Mouse (Mus musculus) cortical plate, adult 2 months (tissue): ENCODE measurements around the gene Naa80. TPM values are rescaled to one million over a fixed set of nuclear protein-coding genes. Genes with fewer than 3 reads are reported as not detected.
A peak's percentile ranks its signal among the peaks of the same experiment; 100 is the strongest.

ENCODE experiments used
- H3K27ac ChIP-seq: fragments of 200-500 bp; 2 replicates; pipeline ENCODE4 v1.5.1; 2012; ENCODE audit warnings: low read length, control low read depth, inconsistent platforms; ENCODE audit not compliant: insufficient read depth
- H3K4me1 ChIP-seq: fragments of 200-500 bp; 2 replicates; pipeline ENCODE4 v1.6.1; 2011; ENCODE audit warnings: low read length; ENCODE audit not compliant: control insufficient read depth, insufficient read depth
- H3K4me3 ChIP-seq: fragments of 200-500 bp; 2 replicates; pipeline ENCODE4 v1.5.1; 2011; ENCODE audit warnings: mild to moderate bottlenecking, low read length, control low read depth; ENCODE audit not compliant: insufficient read depth
- CTCF ChIP-seq: fragments of 200-500 bp; IDR thresholded peaks from 2 replicates; pipeline ENCODE4 v1.5.1; 2011; ENCODE audit warnings: mild to moderate bottlenecking, control low read depth, low read length; ENCODE audit not compliant: insufficient read depth; ENCODE audit errors: extremely low read depth
- POLR2A ChIP-seq: fragments of 200-500 bp; IDR thresholded peaks from 2 replicates; pipeline ENCODE4 v1.6.1; 2011; ENCODE audit warnings: mild to moderate bottlenecking, low read length, control low read depth; ENCODE audit not compliant: insufficient read depth; ENCODE audit errors: extremely low read depth
- polyA plus RNA-seq: library from polyadenylated mRNA; depleted of rRNA; stranded (reverse); fragments of >200 nt; gene quantifications from 2 replicates; pipeline ENCODE4 v1.2.3, GENCODE M21; 2012

Naa80 gene
- polyA plus RNA-seq, 1 experiment, result 13.8 TPM

- TF ChIP-seq POLR2A, result no peak
- TF ChIP-seq CTCF, result no peak
- Histone ChIP-seq H3K4me1 (0 out of 2 replicates have a peak, but pooled peaks cover 5% of the 10 kb centered on the region), H3K27ac (no peak overlapping the region), H3K4me3 (no peak overlapping the region)
Observed at GRCm38 (mm10) chr9:107615035-107615434, 36.3 kb downstream of the Naa80 start.

GRCm38 (mm10) chr9:107617461-107617860 lies 38.8 kb downstream of the Naa80 start:
- Histone ChIP-seq H3K27ac (no peak overlapping the region), H3K4me3 (no peak overlapping the region), H3K4me1 (no peaks in the 10 kb centered on the region)
- no peak for TF ChIP-seq POLR2A
- TF ChIP-seq CTCF, result no peak

- Histone ChIP-seq H3K27ac (peak overlapping the region; percentile 41; the same call in 1 of the 2 replicates), H3K4me3 (no peak overlapping the region), H3K4me1 (no peaks in the 10 kb centered on the region)
- TF ChIP-seq CTCF (no peak), POLR2A (no peak)
Observed at GRCm38 (mm10) chr9:107618098-107618497, 39.4 kb downstream of the Naa80 start.

GRCm38 (mm10) chr9:107618778-107619545 lies 40.3 kb downstream of the Naa80 start:
- H3K27ac ChIP-seq, result peak overlapping the region; percentile 41; the same call in 1 of the 2 replicates
- H3K4me1 ChIP-seq, result no peaks in the 10 kb centered on the region
- TF ChIP-seq CTCF (no peak), POLR2A (no peak)
- H3K4me3 ChIP-seq, result no peak overlapping the region

GRCm38 (mm10) chr9:107619546-107619879 lies 40.8 kb downstream of the Naa80 start:
- TF ChIP-seq CTCF (no peak), POLR2A (no peak)
- Histone ChIP-seq H3K27ac (no peak overlapping the region), H3K4me1 (no peaks in the 10 kb centered on the region), H3K4me3 (no peak overlapping the region)

- no peak overlapping the region for H3K4me3 ChIP-seq
Observed at GRCm38 (mm10) chr9:107620954-107621353, 42.3 kb downstream of the Naa80 start.

GRCm38 (mm10) chr9:107624539-107624938 lies 45.9 kb downstream of the Naa80 start:
- Histone ChIP-seq H3K4me1 (peaks cover 9% of the 10 kb centered on the region), H3K27ac (no peak overlapping the region), H3K4me3 (no peak overlapping the region)
- TF ChIP-seq POLR2A (no peak), CTCF (no peak)

More at GRCm38 (mm10) chr9:107620954-107621353, 42.3 kb downstream of the Naa80 start:
- Histone ChIP-seq H3K4me1 (no peaks in the 10 kb centered on the region), H3K27ac (no peak overlapping the region)
- no peak for TF ChIP-seq CTCF
- TF ChIP-seq POLR2A, result no peak

GRCm38 (mm10) chr9:107624951-107625350 lies 46.3 kb downstream of the Naa80 start:
- Histone ChIP-seq H3K4me1 (peaks cover 9% of the 10 kb centered on the region), H3K4me3 (no peak overlapping the region), H3K27ac (peak overlapping the region; percentile 42; the same call in 1 of the 2 replicates)
- TF ChIP-seq POLR2A (no peak), CTCF (no peak)

GRCm38 (mm10) chr9:107625351-107626128 lies 46.9 kb downstream of the Naa80 start:
- TF ChIP-seq POLR2A, result no peak
- 0 out of 2 replicates have a peak, but pooled peaks have one; percentile 17 for TF ChIP-seq CTCF
- peak overlapping the region; percentile 42; the same call in 1 of the 2 replicates for H3K27ac ChIP-seq
- H3K4me1 ChIP-seq, result peaks cover 9% of the 10 kb centered on the region
- no peak overlapping the region for H3K4me3 ChIP-seq

- no peak overlapping the region for H3K4me3 ChIP-seq
- H3K4me1 ChIP-seq, result peaks cover 9% of the 10 kb centered on the region
- TF ChIP-seq CTCF (no peak), POLR2A (no peak)
- H3K27ac ChIP-seq, result peak overlapping the region; percentile 7; the same call in 1 of the 2 replicates
Observed at GRCm38 (mm10) chr9:107626158-107626843, 47.6 kb downstream of the Naa80 start.
